Mouse (Mus musculus): ENCODE data around the gene Iars2.

DNA sequence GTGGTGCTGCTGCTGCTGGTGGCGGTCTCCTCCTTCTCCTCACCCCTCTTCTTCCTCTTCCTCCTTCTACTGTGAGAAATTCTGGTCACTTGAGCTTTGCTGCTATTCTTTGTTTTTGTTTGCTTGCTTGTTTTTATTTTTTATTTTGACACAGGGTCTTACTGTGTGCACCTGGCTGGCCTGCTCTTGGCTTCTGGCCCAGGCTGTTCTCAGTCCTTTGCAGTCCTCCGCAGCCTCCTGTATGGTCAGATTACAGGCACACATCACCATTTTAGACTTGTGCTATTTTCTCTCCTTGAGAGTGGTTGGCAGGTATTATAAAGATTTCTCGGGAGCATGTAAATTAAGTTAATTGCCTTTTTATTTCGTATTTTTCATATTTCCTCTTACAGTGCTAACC lies 4.9 kb upstream of the Iars2 start:
- TF ChIP-seq CTCF (IDR thresholded peaks at IDR 0.05; ENCODE audit: extremely low read depth, insufficient read length, insufficient replicate concordance, low read depth, low read length) (no peak), POLR2A (IDR thresholded peaks at IDR 0.05; ENCODE audit: low read depth, low read length) (no peak)
